Mouse (Mus musculus): ENCODE results near the gene L1cam. TPM values are rescaled to one million over a fixed set of nuclear protein-coding genes. Genes with fewer than 3 reads are reported as not detected.
A peak's percentile ranks its signal among the peaks of the same experiment; 100 is the strongest.

The L1cam gene
- polyA plus RNA-seq, 1 experiment: 0.55 TPM

GRCm38 (mm10) chrX:73824185-73825151 is 71.4 kb downstream of the L1cam start, which contains the start of gene Pdzd4:
TSS of gene Pdzd4 (minus strand) at chrX:73824969.
- no peak within 1 kb of the TSS for H3K4me3 ChIP-seq (ENCODE audit: insufficient read depth, poor library complexity, severe bottlenecking)
- no peak for TF ChIP-seq CEBPB (IDR thresholded peaks at IDR 0.05; ENCODE audit: low read depth)
- H3ac ChIP-seq (ENCODE audit: control insufficient read depth, insufficient read length, low read depth): peak within 1 kb of the TSS; percentile 10
- no peaks in the 10 kb centered on the region for H3K79me3 ChIP-seq (ENCODE audit: low read depth)
- H3K36me3 ChIP-seq (ENCODE audit: control insufficient read depth, insufficient read depth): no peaks in the 10 kb centered on the region
- H3K79me2 ChIP-seq (ENCODE audit: control insufficient read depth, insufficient read depth): no peaks in the 10 kb centered on the region
- H3K27me3 ChIP-seq (ENCODE audit: control insufficient read depth, insufficient read depth, insufficient read length): peaks cover 17% of the 10 kb centered on the region

- no peaks in the 10 kb centered on the region for H3K79me3 ChIP-seq (ENCODE audit: low read depth)
- no peaks in the 10 kb centered on the region for H3K36me3 ChIP-seq (ENCODE audit: control insufficient read depth, insufficient read depth)
- H3ac ChIP-seq (ENCODE audit: control insufficient read depth, insufficient read length, low read depth): no peak overlapping the region
- H3K4me3 ChIP-seq (ENCODE audit: insufficient read depth, poor library complexity, severe bottlenecking): no peak overlapping the region
- H3K27me3 ChIP-seq (ENCODE audit: control insufficient read depth, insufficient read depth, insufficient read length): peaks cover 17% of the 10 kb centered on the region
- TF ChIP-seq MYOD1 (IDR thresholded peaks at IDR 0.05; ENCODE audit: control insufficient read depth, insufficient read length, low read depth): no peak
- no peak for TF ChIP-seq USF1 (IDR thresholded peaks at IDR 0.05; ENCODE audit: low read depth)
- no peak for TF ChIP-seq MYOG (IDR thresholded peaks at IDR 0.05; ENCODE audit: control insufficient read depth, extremely low read depth, insufficient read length)
- no peak for TF ChIP-seq CTCF (IDR thresholded peaks at IDR 0.05; ENCODE audit: control insufficient read depth, insufficient read depth, insufficient read length)
- no peak for TF ChIP-seq MAX (IDR thresholded peaks at IDR 0.05)
- no peak for TF ChIP-seq CEBPB (IDR thresholded peaks at IDR 0.05; ENCODE audit: low read depth)
- TF ChIP-seq FOSL1 (IDR thresholded peaks at IDR 0.05; ENCODE audit: insufficient read depth, low read length, poor library complexity, severe bottlenecking): no peak
- H3K79me2 ChIP-seq (ENCODE audit: control insufficient read depth, insufficient read depth): no peaks in the 10 kb centered on the region
Observed at GRCm38 (mm10) chrX:73823747-73824146, 72.2 kb downstream of the L1cam start.

- H3K36me3 ChIP-seq (ENCODE audit: control insufficient read depth, insufficient read depth): no peaks in the 10 kb centered on the region
- no peak overlapping the region for H3K4me3 ChIP-seq (ENCODE audit: insufficient read depth, poor library complexity, severe bottlenecking)
- no peak for TF ChIP-seq USF1 (IDR thresholded peaks at IDR 0.05; ENCODE audit: low read depth)
- no peak for TF ChIP-seq MYOG (IDR thresholded peaks at IDR 0.05; ENCODE audit: control insufficient read depth, extremely low read depth, insufficient read length)
- no peak for TF ChIP-seq MAX (IDR thresholded peaks at IDR 0.05)
- TF ChIP-seq CEBPB (IDR thresholded peaks at IDR 0.05; ENCODE audit: low read depth): no peak
- no peak for TF ChIP-seq MYOD1 (IDR thresholded peaks at IDR 0.05; ENCODE audit: control insufficient read depth, insufficient read length, low read depth)
- TF ChIP-seq CTCF (IDR thresholded peaks at IDR 0.05; ENCODE audit: control insufficient read depth, insufficient read depth, insufficient read length): no peak
- no peak for TF ChIP-seq FOSL1 (IDR thresholded peaks at IDR 0.05; ENCODE audit: insufficient read depth, low read length, poor library complexity, severe bottlenecking)
- no peaks in the 10 kb centered on the region for H3K79me2 ChIP-seq (ENCODE audit: control insufficient read depth, insufficient read depth)
- H3K79me3 ChIP-seq (ENCODE audit: low read depth): no peaks in the 10 kb centered on the region
- H3K27me3 ChIP-seq (ENCODE audit: control insufficient read depth, insufficient read depth, insufficient read length): peaks cover 4% of the 10 kb centered on the region
- no peak overlapping the region for H3ac ChIP-seq (ENCODE audit: control insufficient read depth, insufficient read length, low read depth)
Observed at GRCm38 (mm10) chrX:73816596-73817314, 79.2 kb downstream of the L1cam start.

GRCm38 (mm10) chrX:73815072-73815471 is 80.8 kb downstream of the L1cam start:
- no peaks in the 10 kb centered on the region for H3K36me3 ChIP-seq (ENCODE audit: control insufficient read depth, insufficient read depth)
- TF ChIP-seq MYOG (IDR thresholded peaks at IDR 0.05; ENCODE audit: control insufficient read depth, extremely low read depth, insufficient read length) (no peak), MAX (IDR thresholded peaks at IDR 0.05) (no peak), CEBPB (IDR thresholded peaks at IDR 0.05; ENCODE audit: low read depth) (no peak), USF1 (IDR thresholded peaks at IDR 0.05; ENCODE audit: low read depth) (no peak), MYOD1 (IDR thresholded peaks at IDR 0.05; ENCODE audit: control insufficient read depth, insufficient read length, low read depth) (no peak), FOSL1 (IDR thresholded peaks at IDR 0.05; ENCODE audit: insufficient read depth, low read length, poor library complexity, severe bottlenecking) (no peak), CTCF (IDR thresholded peaks at IDR 0.05; ENCODE audit: control insufficient read depth, insufficient read depth, insufficient read length) (no peak)
- no peak overlapping the region for H3K4me3 ChIP-seq (ENCODE audit: insufficient read depth, poor library complexity, severe bottlenecking)
- no peaks in the 10 kb centered on the region for H3K79me2 ChIP-seq (ENCODE audit: control insufficient read depth, insufficient read depth)
- no peaks in the 10 kb centered on the region for H3K79me3 ChIP-seq (ENCODE audit: low read depth)
- H3ac ChIP-seq (ENCODE audit: control insufficient read depth, insufficient read length, low read depth): no peak overlapping the region
- H3K27me3 ChIP-seq (ENCODE audit: control insufficient read depth, insufficient read depth, insufficient read length): peaks cover 4% of the 10 kb centered on the region

GRCm38 (mm10) chrX:73805814-73806213 is 90.1 kb downstream of the L1cam start:
- Histone ChIP-seq H3K79me3 (ENCODE audit: low read depth) (no peaks in the 10 kb centered on the region), H3K36me3 (ENCODE audit: control insufficient read depth, insufficient read depth) (no peaks in the 10 kb centered on the region), H3K79me2 (ENCODE audit: control insufficient read depth, insufficient read depth) (no peaks in the 10 kb centered on the region), H3K4me3 (ENCODE audit: insufficient read depth, poor library complexity, severe bottlenecking) (no peak overlapping the region), H3K27me3 (ENCODE audit: control insufficient read depth, insufficient read depth, insufficient read length) (no peaks in the 10 kb centered on the region), H3ac (ENCODE audit: control insufficient read depth, insufficient read length, low read depth) (no peak overlapping the region)
- no peak for TF ChIP-seq CEBPB (IDR thresholded peaks at IDR 0.05; ENCODE audit: low read depth)
- no peak for TF ChIP-seq CTCF (IDR thresholded peaks at IDR 0.05; ENCODE audit: control insufficient read depth, insufficient read depth, insufficient read length)
- TF ChIP-seq MYOD1 (IDR thresholded peaks at IDR 0.05; ENCODE audit: control insufficient read depth, insufficient read length, low read depth): no peak
- no peak for TF ChIP-seq MYOG (IDR thresholded peaks at IDR 0.05; ENCODE audit: control insufficient read depth, extremely low read depth, insufficient read length)

Other genes starting within 250 kb of the L1cam start
- gene Pnck, start 236.0 kb downstream of the L1cam start, polyA plus RNA-seq (2012; fragmentation: generic; extraction: Trizol): 0.06 TPM
- 62.8 TPM for gene Slc6a8, start 223.0 kb downstream of the L1cam start, polyA plus RNA-seq (2012; fragmentation: generic; extraction: Trizol)
- gene Bcap31, start 179.9 kb downstream of the L1cam start, polyA plus RNA-seq (2012; fragmentation: generic; extraction: Trizol): 185 TPM
- gene Abcd1, start 179.5 kb downstream of the L1cam start, polyA plus RNA-seq (2012; fragmentation: generic; extraction: Trizol): 7.6 TPM
- gene Plxnb3, start 139.0 kb downstream of the L1cam start, polyA plus RNA-seq (2012; fragmentation: generic; extraction: Trizol): 0.02 TPM
- 0.09 TPM for gene Srpk3, start 121.7 kb downstream of the L1cam start, polyA plus RNA-seq (2012; fragmentation: generic; extraction: Trizol)
- 141 TPM for gene Idh3g, start 109.2 kb downstream of the L1cam start, polyA plus RNA-seq (2012; fragmentation: generic; extraction: Trizol)
- 260 TPM for gene Ssr4, start 109.1 kb downstream of the L1cam start, polyA plus RNA-seq (2012; fragmentation: generic; extraction: Trizol)
- gene Pdzd4, start 71.1 kb downstream of the L1cam start, polyA plus RNA-seq (2012; fragmentation: generic; extraction: Trizol): 0.18 TPM
- gene Avpr2, start 4.0 kb downstream of the L1cam start, polyA plus RNA-seq (2012; fragmentation: generic; extraction: Trizol): 0.02 TPM
- 0.23 TPM for gene Arhgap4, start 25.8 kb upstream of the L1cam start, polyA plus RNA-seq (2012; fragmentation: generic; extraction: Trizol)
- gene Naa10, start 25.8 kb upstream of the L1cam start, polyA plus RNA-seq (2012; fragmentation: generic; extraction: Trizol): 165 TPM
- gene Renbp, start 34.7 kb upstream of the L1cam start, polyA plus RNA-seq (2012; fragmentation: generic; extraction: Trizol): 73.2 TPM
- gene Hcfc1, start 70.3 kb upstream of the L1cam start, polyA plus RNA-seq (2012; fragmentation: generic; extraction: Trizol): 58.7 TPM
- gene Irak1, start 127.8 kb upstream of the L1cam start, polyA plus RNA-seq (2012; fragmentation: generic; extraction: Trizol): 33.9 TPM
- 0.07 TPM for gene Opn1mw, start 231.4 kb upstream of the L1cam start, polyA plus RNA-seq (2012; fragmentation: generic; extraction: Trizol)
- gene Mecp2, start 239.3 kb upstream of the L1cam start, polyA plus RNA-seq (2012; fragmentation: generic; extraction: Trizol): 7.0 TPM

Measured in C2C12 (cell line).